Mouse (Mus musculus) lung, embryonic 15.5 days (tissue): ENCODE measurements around the gene Nrp2. TPM values are rescaled to one million over a fixed set of nuclear protein-coding genes. Genes with fewer than 3 reads are reported as not detected.

Experiments
- ATAC-seq: fragments of 200-750 bp; cut with Nextera tagmentation; 2 replicates; pipeline ENCODE4 v1.8.0; 2017; ENCODE audit warnings: moderate number of reproducible peaks, borderline replicate concordance; ENCODE audit not compliant: low FRiP score, low TSS enrichment; ENCODE audit errors: extremely low read depth
- H3K27ac ChIP-seq: fragments of 300-500 bp; sonication (generic); 2 replicates; pipeline ENCODE4 v1.5.1; 2015; ENCODE audit warnings: moderate library complexity, mild to moderate bottlenecking, inconsistent platforms
- H3K27me3 ChIP-seq: fragments of 300-500 bp; sonication (generic); 2 replicates; pipeline ENCODE4 v1.6.1; 2015; ENCODE audit warnings: inconsistent platforms
- H3K36me3 ChIP-seq: fragments of 300-500 bp; sonication (generic); 2 replicates; pipeline ENCODE4 v1.6.1; 2015; ENCODE audit warnings: inconsistent platforms
- H3K4me1 ChIP-seq: fragments of 300-500 bp; sonication (generic); 2 replicates; pipeline ENCODE4 v1.6.1; 2015; ENCODE audit warnings: inconsistent platforms
- H3K4me2 ChIP-seq: fragments of 300-500 bp; sonication (generic); 2 replicates; pipeline ENCODE4 v1.6.1; 2015; ENCODE audit warnings: inconsistent platforms, mild to moderate bottlenecking, moderate library complexity
- H3K4me3 ChIP-seq: fragments of 300-500 bp; sonication (generic); 2 replicates; pipeline ENCODE4 v1.5.1; 2015; ENCODE audit warnings: mild to moderate bottlenecking, inconsistent platforms
- H3K9ac ChIP-seq: fragments of 300-500 bp; sonication (generic); 2 replicates; pipeline ENCODE4 v1.6.1; 2015; ENCODE audit warnings: inconsistent platforms
- H3K9me3 ChIP-seq: fragments of 300-500 bp; sonication (generic); 2 replicates; pipeline ENCODE4 v1.6.1; 2016; ENCODE audit warnings: inconsistent platforms
- WGBS: fragments of 180-500 bp; shearing (Covaris S2); methylation state at CpG from one replicate; pipeline ENCODE4 v1.1.7; 2015; 5-methylcytosine and 5-hydroxymethylcytosine counted together
- polyA plus RNA-seq: library from polyadenylated mRNA; unstranded; fragments of >200 nt; fragmentation: Nextera tagmentation; extraction: Ambion mirVana; gene quantifications from 2 replicates; pipeline ENCODE4 v1.2.1, GENCODE M21; 2015

Nrp2 gene
- polyA plus RNA-seq, 1 experiment from 2014 or later, result 12.4 TPM

- no peak overlapping the region for H3K4me3 ChIP-seq
- H3K9me3 ChIP-seq, result no peaks in the 10 kb centered on the region
- no peaks in the 10 kb centered on the region for H3K27me3 ChIP-seq
- peak overlapping the region; percentile 38; the same call in 1 of the 2 replicates for H3K27ac ChIP-seq
- WGBS, result 40% methylated on average over 4 of the region's 4 CpGs
- H3K9ac ChIP-seq, result no peak overlapping the region
- peaks cover 26% of the 10 kb centered on the region for H3K4me1 ChIP-seq
- H3K36me3 ChIP-seq, result no peaks in the 10 kb centered on the region
- H3K4me2 ChIP-seq, result no peak overlapping the region
- no peak for ATAC-seq
Measured at GRCm38 (mm10) chr1:62799427-62799826, 96.3 kb downstream of the Nrp2 start.

GRCm38 (mm10) chr1:62800351-62800750, 97.3 kb downstream of the Nrp2 start:
- Histone ChIP-seq H3K36me3 (no peaks in the 10 kb centered on the region), H3K27ac (no peak overlapping the region), H3K4me2 (no peak overlapping the region), H3K4me1 (peaks cover 18% of the 10 kb centered on the region), H3K9ac (no peak overlapping the region), H3K4me3 (no peak overlapping the region), H3K9me3 (no peaks in the 10 kb centered on the region), H3K27me3 (no peaks in the 10 kb centered on the region)
- 88% methylated on average over 5 of the region's 5 CpGs for WGBS
- no peak for ATAC-seq

- ATAC-seq, result no peak
- Histone ChIP-seq H3K36me3 (no peaks in the 10 kb centered on the region), H3K27ac (no peak overlapping the region), H3K4me2 (no peak overlapping the region), H3K4me1 (peaks cover 14% of the 10 kb centered on the region), H3K9ac (no peak overlapping the region), H3K27me3 (no peaks in the 10 kb centered on the region), H3K4me3 (no peak overlapping the region), H3K9me3 (no peaks in the 10 kb centered on the region)
- WGBS, result 62% methylated on average over 4 of the region's 4 CpGs
Measured at GRCm38 (mm10) chr1:62801429-62801828, 98.3 kb downstream of the Nrp2 start.

GRCm38 (mm10) chr1:62801842-62802241, 98.8 kb downstream of the Nrp2 start:
- Histone ChIP-seq H3K27ac (no peak overlapping the region), H3K9ac (no peak overlapping the region), H3K4me3 (no peak overlapping the region), H3K27me3 (no peaks in the 10 kb centered on the region), H3K36me3 (no peaks in the 10 kb centered on the region), H3K4me1 (peaks cover 11% of the 10 kb centered on the region; the same call in 1 of the 2 replicates), H3K9me3 (no peaks in the 10 kb centered on the region), H3K4me2 (no peak overlapping the region)
- no peak for ATAC-seq
- 59% methylated on average over 3 of the region's 3 CpGs for WGBS

GRCm38 (mm10) chr1:62803544-62803943, 100.5 kb downstream of the Nrp2 start:
- 49% methylated on average over 1 of the region's 1 CpGs for WGBS
- no peak overlapping the region for H3K9ac ChIP-seq
- peaks cover 14% of the 10 kb centered on the region; the same call in 1 of the 2 replicates for H3K4me1 ChIP-seq
- no peaks in the 10 kb centered on the region for H3K36me3 ChIP-seq
- H3K4me2 ChIP-seq, result no peak overlapping the region
- no peaks in the 10 kb centered on the region for H3K9me3 ChIP-seq
- H3K27ac ChIP-seq, result no peak overlapping the region
- ATAC-seq, result no peak
- H3K27me3 ChIP-seq, result no peaks in the 10 kb centered on the region
- no peak overlapping the region for H3K4me3 ChIP-seq

GRCm38 (mm10) chr1:62806014-62806413, 102.9 kb downstream of the Nrp2 start:
- 31% methylated on average over 1 of the region's 1 CpGs for WGBS
- no peak overlapping the region for H3K9ac ChIP-seq
- no peaks in the 10 kb centered on the region for H3K36me3 ChIP-seq
- H3K4me2 ChIP-seq, result no peak overlapping the region
- H3K9me3 ChIP-seq, result no peaks in the 10 kb centered on the region
- H3K4me1 ChIP-seq, result peaks cover 17% of the 10 kb centered on the region; the same call in 1 of the 2 replicates
- no peaks in the 10 kb centered on the region for H3K27me3 ChIP-seq
- no peak for ATAC-seq
- no peak overlapping the region for H3K27ac ChIP-seq
- no peak overlapping the region for H3K4me3 ChIP-seq

- 77% methylated on average over 4 of the region's 4 CpGs for WGBS
- no peak for ATAC-seq
- H3K27ac ChIP-seq, result no peak overlapping the region
Measured at GRCm38 (mm10) chr1:62808395-62808794, 105.3 kb downstream of the Nrp2 start.

DNA sequence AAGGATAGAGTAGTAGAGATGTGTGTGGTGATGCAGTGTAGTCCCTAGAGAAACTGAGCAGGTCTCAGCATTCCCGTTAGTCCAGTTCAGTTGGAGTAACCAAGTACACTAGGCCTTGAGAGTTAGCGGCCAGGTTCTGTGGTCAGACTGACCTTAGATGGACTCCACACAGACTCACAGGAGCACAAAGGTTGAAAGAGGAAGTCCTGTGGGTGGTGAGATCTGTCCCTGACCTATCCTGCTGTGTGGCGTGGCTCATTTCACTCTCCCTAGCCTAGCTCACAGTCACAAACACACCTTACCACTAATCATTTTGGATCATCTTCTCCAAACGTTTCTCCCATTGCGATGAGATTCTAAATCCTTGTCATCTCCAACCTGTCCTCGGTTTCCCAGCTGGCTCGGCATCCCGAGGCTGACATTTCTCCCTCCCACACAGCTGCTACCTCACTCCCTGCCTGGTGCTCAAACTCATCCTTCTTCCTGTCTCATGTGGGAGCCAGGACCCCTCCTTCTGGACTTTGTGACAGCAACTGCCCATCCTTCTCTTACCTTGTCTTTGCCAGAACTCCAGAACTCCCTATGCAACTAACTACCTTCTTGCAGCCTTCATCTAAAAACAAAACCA, 106.6 kb downstream of the Nrp2 start:
- no peaks in the 10 kb centered on the region for H3K9me3 ChIP-seq
- no peak for ATAC-seq
- no peak overlapping the region for H3K27ac ChIP-seq
- no peak overlapping the region for H3K4me3 ChIP-seq
- no peak overlapping the region for H3K4me2 ChIP-seq
- no peaks in the 10 kb centered on the region for H3K27me3 ChIP-seq
- no peaks in the 10 kb centered on the region for H3K36me3 ChIP-seq
- WGBS, result 77% methylated on average over 8 of the region's 8 CpGs
- peaks cover 31% of the 10 kb centered on the region; the same call in 1 of the 2 replicates for H3K4me1 ChIP-seq
- no peak overlapping the region for H3K9ac ChIP-seq

More at GRCm38 (mm10) chr1:62808395-62808794, 105.3 kb downstream of the Nrp2 start:
- Histone ChIP-seq H3K4me2 (no peak overlapping the region), H3K9me3 (no peaks in the 10 kb centered on the region), H3K36me3 (no peaks in the 10 kb centered on the region), H3K4me1 (peaks cover 26% of the 10 kb centered on the region; the same call in 1 of the 2 replicates), H3K27me3 (no peaks in the 10 kb centered on the region), H3K4me3 (no peak overlapping the region), H3K9ac (no peak overlapping the region)

DNA sequence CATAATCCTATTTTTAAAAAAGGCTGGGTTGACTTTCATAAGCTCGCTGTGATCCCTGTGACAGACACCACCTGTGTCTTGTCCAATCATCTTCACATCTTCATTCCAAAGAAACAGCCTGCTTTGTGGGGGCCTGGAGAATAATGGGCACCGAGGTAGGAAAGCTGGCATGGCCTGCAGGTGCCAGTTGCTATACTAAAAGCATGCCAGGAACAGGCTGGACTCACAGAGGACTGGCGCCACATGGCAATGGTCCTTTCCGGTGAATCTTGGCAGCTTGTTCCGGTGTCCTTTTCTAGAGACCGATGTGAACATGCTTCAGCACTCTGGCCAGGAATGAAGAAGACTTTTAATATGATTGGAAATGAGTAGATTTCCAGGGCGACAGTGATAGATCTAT, 108.1 kb downstream of the Nrp2 start:
- no peak overlapping the region for H3K4me2 ChIP-seq
- H3K9me3 ChIP-seq, result no peaks in the 10 kb centered on the region
- no peak overlapping the region for H3K4me3 ChIP-seq
- H3K27ac ChIP-seq, result no peak overlapping the region
- peaks cover 26% of the 10 kb centered on the region; the same call in 1 of the 2 replicates for H3K4me1 ChIP-seq
- H3K27me3 ChIP-seq, result no peaks in the 10 kb centered on the region
- H3K9ac ChIP-seq, result no peak overlapping the region
- no peak for ATAC-seq
- WGBS, result 85% methylated on average over 7 of the region's 7 CpGs
- no peaks in the 10 kb centered on the region for H3K36me3 ChIP-seq

DNA sequence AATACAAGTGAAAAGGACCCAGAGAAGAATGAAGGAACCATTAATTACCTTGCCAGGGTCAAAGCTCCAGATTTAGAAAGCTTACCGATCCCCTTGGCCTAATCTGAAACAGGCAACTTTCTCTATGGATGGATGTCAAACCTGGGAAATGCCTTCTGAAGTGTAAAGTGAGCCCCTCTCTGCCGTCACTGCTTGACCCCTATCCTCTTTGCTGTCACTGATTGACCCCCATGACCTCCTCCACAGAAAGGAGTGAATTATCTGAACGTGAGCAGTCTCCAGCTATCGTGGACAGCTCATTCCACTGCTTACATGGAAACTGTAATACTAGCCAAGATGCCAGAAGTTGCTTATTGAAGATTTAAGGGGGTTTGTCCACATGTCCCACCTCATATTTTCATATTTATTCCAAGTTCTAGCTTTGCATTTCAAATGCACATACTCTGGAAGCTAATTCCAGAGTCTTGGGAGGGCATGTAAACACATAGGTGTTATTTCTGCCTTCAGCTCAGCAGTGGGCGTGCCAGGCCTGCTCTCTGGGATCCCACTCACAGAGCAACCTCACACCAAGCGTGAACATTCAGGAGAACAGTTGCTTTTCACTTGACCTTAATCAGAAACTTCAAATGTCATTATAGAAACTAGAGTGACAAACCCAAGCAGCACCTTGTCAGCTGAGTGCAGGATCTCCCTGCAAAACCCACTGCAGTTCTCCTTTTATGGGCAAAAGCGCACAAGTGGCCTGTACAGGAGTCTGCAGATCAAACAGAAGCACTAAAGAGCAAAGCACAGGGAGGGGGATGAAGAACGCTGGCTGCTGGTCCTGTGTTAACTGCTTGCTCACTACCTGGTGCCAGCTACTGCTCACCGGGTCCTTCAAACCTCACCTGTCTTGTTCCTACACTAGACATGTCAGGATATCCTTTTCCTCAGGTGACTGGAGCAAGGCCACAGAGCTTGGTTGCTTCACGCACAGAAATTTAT, 109.9 kb downstream of the Nrp2 start:
- Histone ChIP-seq H3K4me2 (no peak overlapping the region), H3K9me3 (no peaks in the 10 kb centered on the region), H3K27me3 (no peaks in the 10 kb centered on the region), H3K27ac (peak overlapping the region; percentile 72), H3K4me3 (no peak overlapping the region), H3K9ac (no peak overlapping the region), H3K36me3 (no peaks in the 10 kb centered on the region), H3K4me1 (peaks cover 30% of the 10 kb centered on the region; the same call in 1 of the 2 replicates)
- 40% methylated on average over 10 of the region's 10 CpGs for WGBS
- peak; percentile 67; the same call in 1 of the 2 replicates for ATAC-seq

DNA sequence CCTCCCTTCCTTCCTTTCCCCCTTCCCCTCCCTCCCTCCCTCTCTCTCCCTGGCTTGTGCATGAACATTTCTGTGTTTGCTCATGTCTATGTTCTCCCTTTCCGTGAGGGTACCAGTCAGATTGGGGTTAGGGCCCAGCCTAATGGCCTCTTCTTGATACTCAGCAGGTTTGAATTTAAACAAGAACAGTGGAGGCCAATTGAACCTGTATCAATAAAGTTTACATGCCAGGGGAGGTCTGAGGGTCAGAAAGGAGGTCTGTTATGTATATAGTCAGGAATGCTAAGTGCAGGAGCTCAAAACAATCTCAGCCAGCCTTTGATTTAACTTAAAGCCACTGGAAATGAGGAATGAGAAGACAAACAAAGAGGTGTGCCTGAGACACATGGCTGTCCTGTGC, 110.9 kb downstream of the Nrp2 start:
- Histone ChIP-seq H3K9ac (no peak overlapping the region), H3K4me3 (no peak overlapping the region), H3K4me1 (peaks cover 28% of the 10 kb centered on the region; the same call in 1 of the 2 replicates), H3K36me3 (no peaks in the 10 kb centered on the region), H3K27ac (peak overlapping the region; percentile 67), H3K9me3 (no peaks in the 10 kb centered on the region), H3K27me3 (no peaks in the 10 kb centered on the region), H3K4me2 (no peak overlapping the region)
- 36% methylated on average over 1 of the region's 1 CpGs for WGBS
- no peak for ATAC-seq

- Histone ChIP-seq H3K27me3 (no peaks in the 10 kb centered on the region), H3K4me3 (no peak overlapping the region), H3K36me3 (no peaks in the 10 kb centered on the region), H3K4me1 (peaks cover 39% of the 10 kb centered on the region), H3K4me2 (no peak overlapping the region), H3K9ac (no peak overlapping the region), H3K9me3 (no peaks in the 10 kb centered on the region), H3K27ac (no peak overlapping the region)
- WGBS, result 63% methylated on average over 7 of the region's 7 CpGs
- no peak for ATAC-seq
Measured at GRCm38 (mm10) chr1:62817566-62817965, 114.5 kb downstream of the Nrp2 start.
